Mouse (Mus musculus): ENCODE measurements around the gene Creb1.

DNA sequence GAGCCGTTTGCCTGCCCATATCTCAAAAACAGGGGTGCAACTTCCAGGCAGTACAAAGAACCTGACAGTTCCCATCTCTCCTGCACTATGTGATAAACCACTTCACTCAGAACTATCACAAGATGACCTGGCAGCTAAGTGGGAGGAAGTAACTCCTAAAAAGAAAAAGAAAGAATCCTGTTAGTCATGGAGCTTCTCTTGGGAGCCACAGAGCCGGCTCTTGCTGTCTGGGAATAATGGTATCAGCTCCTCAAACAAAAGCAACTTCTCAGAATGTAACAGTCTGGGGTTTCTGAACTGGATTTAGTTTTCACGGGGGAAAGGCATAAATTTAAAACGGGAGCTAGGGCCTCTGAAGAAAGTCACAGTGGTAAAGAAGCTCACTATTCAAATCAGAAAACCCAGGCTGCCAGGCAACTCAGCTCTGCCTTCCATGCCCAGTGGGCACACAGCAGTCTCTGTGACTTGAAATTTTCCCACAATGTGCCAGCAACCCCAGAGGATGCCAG lies 43.9 kb upstream of the Creb1 start:
- TF ChIP-seq CTCF (IDR thresholded peaks at IDR 0.05; ENCODE audit: low read depth, low read length) (no peak), POLR2AphosphoS5 (IDR thresholded peaks at IDR 0.05; ENCODE audit: insufficient replicate concordance, low read depth, low read length) (no peak), GATA1 (IDR thresholded peaks at IDR 0.05; ENCODE audit: borderline replicate concordance, low read length) (no peak)
